Mouse (Mus musculus) liver, embryonic 12.5 days (tissue): ENCODE results near the gene Olfr15. TPM values are rescaled to one million over a fixed set of nuclear protein-coding genes. Genes with fewer than 3 reads are reported as not detected.

Experiments used
- ATAC-seq: fragments of 200-750 bp; cut with Nextera tagmentation; 2 replicates; pipeline ENCODE4 v1.8.0; 2017; ENCODE audit warnings: moderate number of reproducible peaks, mild to moderate bottlenecking, moderate library complexity
- H3K27ac ChIP-seq: fragments of 300-500 bp; sonication (generic); 2 replicates; pipeline ENCODE4 v1.5.1; 2016; ENCODE audit warnings: mild to moderate bottlenecking
- H3K27me3 ChIP-seq: fragments of 300-500 bp; sonication (generic); replicated peaks from 2 replicates; pipeline ENCODE4 v1.6.1; 2016; ENCODE audit warnings: mild to moderate bottlenecking, moderate library complexity
- H3K36me3 ChIP-seq: fragments of 300-500 bp; sonication (generic); 2 replicates; pipeline ENCODE4 v1.6.1; 2016; ENCODE audit warnings: mild to moderate bottlenecking, moderate library complexity
- H3K4me1 ChIP-seq: fragments of 300-500 bp; sonication (generic); 2 replicates; pipeline ENCODE4 v1.6.1; 2016
- H3K4me2 ChIP-seq: fragments of 300-500 bp; sonication (generic); 2 replicates; pipeline ENCODE4 v1.6.1; 2016; ENCODE audit warnings: mild to moderate bottlenecking, moderate library complexity
- H3K4me3 ChIP-seq: fragments of 300-500 bp; sonication (generic); 2 replicates; pipeline ENCODE4 v1.5.1; 2016; ENCODE audit warnings: mild to moderate bottlenecking, moderate library complexity
- H3K9ac ChIP-seq: fragments of 300-500 bp; sonication (generic); 2 replicates; pipeline ENCODE4 v1.6.1; 2016; ENCODE audit warnings: mild to moderate bottlenecking, moderate library complexity
- H3K9me3 ChIP-seq: fragments of 300-500 bp; sonication (generic); replicated peaks from 2 replicates; pipeline ENCODE4 v1.6.1; 2016; ENCODE audit warnings: mild to moderate bottlenecking, moderate library complexity
- WGBS: fragments of 180-500 bp; shearing (Covaris S2); methylation state at CpG from one replicate; pipeline ENCODE4 v1.1.7; 2016; ENCODE audit not compliant: insufficient replicate concordance; 5-methylcytosine and 5-hydroxymethylcytosine counted together
- polyA plus RNA-seq: library from polyadenylated mRNA; unstranded; fragments of >200 nt; fragmentation: Nextera tagmentation; extraction: Ambion mirVana; gene quantifications from 2 replicates; pipeline ENCODE4 v1.2.1, GENCODE M21; 2016

The Olfr15 gene
- polyA plus RNA-seq, 1 experiment from 2014 or later = not detected

GRCm38 (mm10) chr16:3884201-3885064, 53.8 kb downstream of the Olfr15 start, which contains the start of the genes Zfp597 and Gm20695:
Gene Zfp597, minus strand, starts transcription at chr16:3884561.
Gene Gm20695, plus strand, starts transcription at chr16:3884648.
- Histone ChIP-seq H3K4me1 (peaks cover 35% of the 10 kb centered on the region), H3K4me2 (peak within 1 kb of the TSS; percentile 83), H3K27ac (peak within 1 kb of the TSS; percentile 87), H3K4me3 (peak within 1 kb of the TSS; percentile 88), H3K27me3 (no peaks in the 10 kb centered on the region), H3K9me3 (no peaks in the 10 kb centered on the region), H3K9ac (peak within 1 kb of the TSS; percentile 93), H3K36me3 (peaks cover 17% of the 10 kb centered on the region)
- peak; percentile 98 for ATAC-seq
- under 1% methylated on average over 88 of the region's 88 CpGs for WGBS

- Histone ChIP-seq H3K36me3 (peaks cover 15% of the 10 kb centered on the region; the same call in 1 of the 2 replicates), H3K4me2 (peak overlapping the region; percentile 83), H3K4me1 (peaks cover 35% of the 10 kb centered on the region), H3K27me3 (no peaks in the 10 kb centered on the region), H3K4me3 (peak overlapping the region; percentile 88), H3K27ac (peak overlapping the region; percentile 87), H3K9ac (peak overlapping the region; percentile 93), H3K9me3 (no peaks in the 10 kb centered on the region)
- ATAC-seq = no peak
- 4% methylated on average over 10 of the region's 10 CpGs for WGBS
Observed at GRCm38 (mm10) chr16:3885065-3885670, 54.5 kb downstream of the Olfr15 start.

GRCm38 (mm10) chr16:3891621-3892295, 61.1 kb downstream of the Olfr15 start:
- no peaks in the 10 kb centered on the region for H3K9me3 ChIP-seq

GRCm38 (mm10) chr16:3893739-3894138, 63.1 kb downstream of the Olfr15 start:
- Histone ChIP-seq H3K9ac (no peak overlapping the region), H3K9me3 (no peaks in the 10 kb centered on the region), H3K36me3 (peaks cover 45% of the 10 kb centered on the region), H3K27ac (no peak overlapping the region), H3K4me2 (no peak overlapping the region), H3K4me3 (no peak overlapping the region), H3K27me3 (no peaks in the 10 kb centered on the region), H3K4me1 (peaks cover 22% of the 10 kb centered on the region)
- ATAC-seq = no peak
- 65% methylated on average over 3 of the region's 3 CpGs for WGBS

More at GRCm38 (mm10) chr16:3891621-3892295, 61.1 kb downstream of the Olfr15 start:
- H3K4me1 ChIP-seq = peaks cover 32% of the 10 kb centered on the region
- H3K36me3 ChIP-seq = peaks cover 27% of the 10 kb centered on the region
- H3K4me2 ChIP-seq = no peak overlapping the region
- 87% methylated on average over 14 of the region's 14 CpGs for WGBS
- no peak overlapping the region for H3K9ac ChIP-seq
- ATAC-seq = no peak
- no peak overlapping the region for H3K4me3 ChIP-seq
- H3K27me3 ChIP-seq = no peaks in the 10 kb centered on the region
- H3K27ac ChIP-seq = no peak overlapping the region

Other genes with a start within 250 kb of the Olfr15 start
- gene Olfr161, start 239.8 kb upstream of the Olfr15 start, polyA plus RNA-seq = not detected in 2 replicates
- 0.11 TPM in 1 of 2 replicates, not detected in the other for gene Mefv, start 112.8 kb upstream of the Olfr15 start, polyA plus RNA-seq
- 23.3 and 24.7 TPM in 2 replicates for gene Zfp263, start 86.8 kb upstream of the Olfr15 start, polyA plus RNA-seq
- gene Zfp174, start 16.4 kb downstream of the Olfr15 start, polyA plus RNA-seq = 0.38 and 0.41 TPM in 2 replicates
- gene Naa60, start 41.5 kb downstream of the Olfr15 start, polyA plus RNA-seq = 28.1 and 30.3 TPM in 2 replicates
- gene Zfp597, start 53.7 kb downstream of the Olfr15 start, polyA plus RNA-seq = 3.0 and 3.2 TPM in 2 replicates
- gene Gm20695, start 53.8 kb downstream of the Olfr15 start, polyA plus RNA-seq = 0.81 and 1.2 TPM in 2 replicates
- 3.1 and 3.9 TPM in 2 replicates for gene 1700037C18Rik, start 77.8 kb downstream of the Olfr15 start, polyA plus RNA-seq
- gene Cluap1, start 77.9 kb downstream of the Olfr15 start, polyA plus RNA-seq = 12.4 and 12.5 TPM in 2 replicates
- gene Nlrc3, start 145.8 kb downstream of the Olfr15 start, polyA plus RNA-seq = 0.38 and 0.55 TPM in 2 replicates
- gene Slx4, start 172.9 kb downstream of the Olfr15 start, polyA plus RNA-seq = 14.0 and 16.5 TPM in 2 replicates
- 2.1 and 3.2 TPM in 2 replicates for gene Dnase1, start 206.1 kb downstream of the Olfr15 start, polyA plus RNA-seq
- 99.4 and 104 TPM in 2 replicates for gene Trap1, start 246.9 kb downstream of the Olfr15 start, polyA plus RNA-seq